Mouse (Mus musculus) CD4-positive helper T cell, adult 2 months (primary cell): ENCODE measurements around the gene Leng8.
A peak's percentile ranks its signal among the peaks of the same experiment; 100 is the strongest.

Experiments used
- DNase-seq: peaks from one replicate; pipeline ENCODE4 v3.0.0-alpha.2; 2012; ENCODE audit warnings: low read depth, missing footprints, low spot score

Gene Leng8

DNA sequence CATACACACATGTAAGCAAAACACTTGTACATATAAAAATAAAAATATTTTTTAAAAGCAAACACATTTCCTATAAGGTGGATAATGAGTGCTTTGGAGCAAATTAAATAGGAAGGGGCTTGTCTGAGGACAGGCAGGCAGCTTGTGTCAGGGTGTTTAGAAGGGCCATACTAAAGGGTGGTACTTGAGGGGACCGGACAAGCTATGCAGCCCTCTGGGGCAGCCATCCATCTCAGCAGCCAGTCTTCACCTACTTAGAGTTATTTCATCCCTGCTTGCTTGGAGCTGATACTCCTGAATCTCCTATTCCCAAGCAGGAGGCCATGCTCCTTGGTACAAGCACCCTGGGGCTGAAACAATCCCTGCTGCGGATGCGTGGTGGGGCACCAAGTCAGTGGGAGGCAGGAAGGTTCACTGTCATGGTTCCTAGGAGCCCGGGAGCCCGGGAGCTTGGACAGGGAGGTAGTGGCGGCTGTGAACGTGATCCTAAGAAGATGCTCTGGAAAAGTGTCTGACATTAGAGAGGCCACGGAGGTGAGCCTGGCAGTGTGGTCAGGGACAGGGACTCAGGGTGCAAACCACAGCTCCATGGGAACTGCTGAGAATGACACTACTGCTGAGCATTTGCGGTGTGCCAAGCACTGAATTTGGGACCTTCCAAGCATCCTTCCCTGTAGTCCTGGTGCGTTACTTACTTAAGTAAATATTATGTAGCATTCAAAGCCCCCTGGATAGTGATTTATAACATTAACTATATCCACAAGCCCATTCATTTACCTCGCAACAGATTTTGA lies 9.7 kb upstream of the Leng8 start:
- no peak for DNase-seq

DNA sequence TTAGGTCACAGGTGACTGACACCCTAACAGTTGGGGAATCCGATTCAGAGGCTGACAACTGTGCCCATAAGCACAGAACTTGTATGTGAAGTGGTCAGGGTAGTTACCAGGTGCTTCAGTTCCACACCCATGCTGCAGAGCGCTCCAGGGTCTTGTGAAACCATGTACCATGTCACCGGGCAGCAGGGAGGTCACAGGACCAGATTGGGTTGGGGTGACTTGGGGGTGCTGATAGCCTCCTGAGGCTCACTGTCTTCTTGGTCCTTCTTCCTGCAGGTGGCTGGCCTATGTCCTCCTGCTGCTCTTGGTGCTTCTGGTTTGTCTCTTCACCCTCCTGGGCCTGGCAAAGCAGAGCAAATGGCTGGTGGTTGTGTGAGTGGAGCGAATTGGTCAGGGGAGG lies 8.9 kb upstream of the Leng8 start:
- DNase-seq, result no peak

DNA sequence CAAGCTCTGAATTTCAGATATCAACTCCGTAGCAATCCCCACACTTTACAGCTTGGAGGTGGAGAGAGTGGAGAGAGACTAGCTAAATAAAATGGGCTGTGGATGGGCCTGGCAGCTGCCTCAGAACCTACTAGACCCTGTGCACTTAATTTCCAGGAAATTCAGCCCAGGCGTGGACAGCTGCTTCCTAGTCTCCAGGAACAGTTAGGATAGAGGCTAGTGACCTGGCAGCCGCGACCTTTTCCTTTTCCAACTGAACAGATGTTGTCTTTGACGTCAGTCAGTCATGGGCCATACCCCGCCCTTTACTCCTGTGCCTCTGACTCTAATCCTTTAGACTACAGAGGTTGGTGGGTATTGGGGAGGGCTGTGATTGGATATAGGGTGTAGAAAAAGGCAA lies 8.0 kb upstream of the Leng8 start:
- DNase-seq, result no peak

DNA sequence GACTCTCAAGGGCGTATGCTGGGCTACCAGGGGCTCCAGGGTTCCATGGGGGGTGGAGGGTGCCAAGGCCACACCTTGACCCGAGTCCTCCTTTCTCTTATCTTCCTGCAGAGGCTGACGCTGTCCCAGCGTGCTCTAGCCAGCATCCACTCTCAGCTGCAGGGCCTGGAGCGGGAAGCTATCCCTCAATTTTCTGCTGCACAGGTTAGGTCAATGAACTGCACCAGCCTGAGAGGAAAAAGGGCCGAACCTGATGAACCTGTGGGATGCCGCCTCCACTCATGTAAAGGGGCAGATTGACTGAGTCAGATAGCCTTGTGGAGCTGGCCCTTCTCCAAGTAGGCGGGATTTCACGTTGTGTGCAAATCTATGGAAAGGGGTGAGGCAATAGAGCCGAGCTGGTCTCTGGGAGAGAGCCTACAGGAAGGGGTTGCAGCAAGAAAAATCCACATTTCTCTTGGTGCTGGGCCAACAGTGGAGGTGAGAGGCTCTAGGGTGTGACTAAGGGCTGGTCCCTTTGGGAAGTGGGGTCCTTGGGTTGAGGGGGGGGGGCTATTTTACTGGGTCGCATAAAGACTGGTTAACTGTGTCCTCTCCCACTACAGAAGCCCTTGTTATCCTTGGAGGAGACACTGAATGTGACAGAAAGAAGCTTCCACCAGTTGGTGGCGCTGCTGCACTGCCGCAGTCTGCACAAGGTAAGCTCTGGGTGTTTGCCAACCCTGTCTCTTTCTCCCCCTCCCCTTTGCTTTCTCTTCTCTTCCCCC lies 6.0 kb upstream of the Leng8 start:
- DNase-seq, result peak; percentile 85

DNA sequence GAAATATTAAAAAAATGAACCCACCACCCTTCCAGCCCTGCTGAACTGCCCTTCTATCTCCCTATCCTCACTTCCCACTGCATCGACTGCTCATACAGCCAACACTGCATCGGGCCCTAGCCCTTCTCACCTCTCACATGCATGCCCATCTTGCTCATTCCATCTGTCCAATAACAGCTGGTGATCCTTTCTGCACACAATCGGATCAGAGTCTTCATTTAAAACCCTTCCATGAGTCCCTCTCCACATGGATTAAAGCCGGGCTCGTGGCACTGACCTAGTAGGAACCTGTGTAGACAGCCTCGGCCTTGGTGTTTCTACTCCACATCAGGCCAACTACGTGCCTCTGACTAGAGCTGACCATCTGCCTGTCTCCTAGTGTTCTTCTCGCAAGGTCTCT lies 4.9 kb upstream of the Leng8 start:
- DNase-seq, result no peak

DNA sequence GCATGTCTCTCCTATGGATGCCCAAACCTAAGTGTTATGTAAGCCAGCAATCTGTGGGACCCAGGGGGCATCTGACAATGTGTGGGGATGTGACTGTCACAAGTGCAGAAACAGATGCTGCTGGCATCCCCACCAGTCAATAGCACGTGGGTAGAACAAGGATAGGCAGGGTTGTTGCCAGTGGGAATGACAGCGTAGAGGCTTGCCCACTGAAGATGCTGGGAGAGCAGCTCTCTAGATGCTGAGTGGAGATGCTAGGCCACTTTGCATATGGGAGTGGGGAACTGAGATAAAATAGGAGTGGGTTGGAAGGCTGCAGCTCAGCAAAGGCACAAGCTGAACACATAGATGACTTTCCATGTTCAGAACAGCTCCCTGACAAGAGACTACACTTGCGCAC lies 4.3 kb upstream of the Leng8 start:
- no peak for DNase-seq

DNA sequence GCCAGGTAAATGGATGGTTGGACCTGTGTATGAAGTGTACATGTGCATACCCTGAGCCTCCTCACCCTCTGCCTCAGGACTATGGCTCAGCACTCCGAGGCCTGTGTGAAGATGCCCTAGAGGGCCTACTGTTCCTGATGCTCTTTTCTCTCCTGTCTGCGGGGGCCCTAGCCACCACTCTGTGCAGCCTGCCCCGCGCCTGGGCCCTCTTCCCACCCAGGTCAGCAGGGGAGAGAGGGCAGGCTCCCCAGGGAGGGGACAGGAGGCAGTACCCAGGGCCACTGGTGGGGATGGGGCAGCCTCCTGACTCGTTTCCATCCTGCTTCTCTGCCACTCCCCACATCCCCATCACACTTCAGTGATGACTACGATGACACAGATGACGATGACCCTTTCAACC lies 3.8 kb upstream of the Leng8 start:
- no peak for DNase-seq

DNA sequence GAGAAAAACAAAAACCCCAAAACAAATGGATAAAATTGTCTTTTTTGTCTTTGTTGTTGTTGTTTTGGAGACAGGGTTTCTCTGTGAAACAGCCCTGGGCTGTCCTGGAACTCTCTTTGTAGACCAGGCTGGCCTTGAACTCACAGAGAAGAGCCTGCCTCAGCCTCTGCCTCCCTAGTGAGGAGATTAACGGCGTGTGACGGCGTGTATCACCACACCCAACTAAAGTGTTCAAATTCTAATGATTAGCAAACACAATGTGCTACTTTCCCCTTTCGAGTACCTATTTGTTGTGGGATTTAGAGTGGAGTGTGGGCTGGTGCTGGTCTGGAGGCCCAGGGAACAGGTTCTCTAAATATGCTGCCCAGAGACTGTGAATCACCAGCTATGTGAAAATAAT lies 1.9 kb upstream of the Leng8 start:
- DNase-seq, result no peak

DNA sequence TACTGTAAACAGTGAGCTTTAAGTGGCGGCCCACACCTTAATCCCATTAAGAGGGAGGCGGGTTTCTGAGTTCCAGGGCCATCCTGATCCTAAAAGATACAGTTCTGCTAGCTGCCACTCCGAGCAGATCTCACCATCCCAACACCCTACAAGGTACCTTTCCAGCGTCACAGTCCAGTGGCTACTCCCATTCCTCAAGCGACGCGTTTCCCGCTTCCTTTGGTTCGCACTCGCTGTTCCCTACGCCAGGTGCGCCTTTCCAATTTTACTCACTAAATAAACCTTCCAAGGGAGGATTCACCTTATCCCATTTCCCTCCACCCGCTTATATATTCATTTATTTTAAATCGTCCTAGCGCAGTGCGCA lies 452 bp upstream of the Leng8 start:
- no peak for DNase-seq

DNA sequence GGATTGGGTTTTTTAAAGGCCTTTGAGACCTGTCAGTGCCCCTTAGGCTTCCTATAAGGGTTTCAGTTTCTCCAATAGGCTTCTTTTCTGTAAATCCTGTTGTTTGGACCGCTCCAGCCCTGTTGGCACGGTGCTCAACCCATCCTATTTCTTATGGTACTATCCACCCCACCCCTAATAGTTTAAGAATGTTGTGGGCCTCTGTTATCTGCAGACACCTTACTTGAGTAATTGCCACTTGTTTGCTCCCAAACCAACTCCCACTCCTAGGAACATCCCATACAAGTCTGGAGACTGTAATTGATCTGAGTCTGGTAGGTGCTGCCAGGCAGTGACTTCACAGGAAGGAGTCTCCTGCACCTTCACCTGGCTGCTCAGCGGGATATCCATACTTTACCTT lies 907 bp downstream of the Leng8 start:
- no peak for DNase-seq

DNA sequence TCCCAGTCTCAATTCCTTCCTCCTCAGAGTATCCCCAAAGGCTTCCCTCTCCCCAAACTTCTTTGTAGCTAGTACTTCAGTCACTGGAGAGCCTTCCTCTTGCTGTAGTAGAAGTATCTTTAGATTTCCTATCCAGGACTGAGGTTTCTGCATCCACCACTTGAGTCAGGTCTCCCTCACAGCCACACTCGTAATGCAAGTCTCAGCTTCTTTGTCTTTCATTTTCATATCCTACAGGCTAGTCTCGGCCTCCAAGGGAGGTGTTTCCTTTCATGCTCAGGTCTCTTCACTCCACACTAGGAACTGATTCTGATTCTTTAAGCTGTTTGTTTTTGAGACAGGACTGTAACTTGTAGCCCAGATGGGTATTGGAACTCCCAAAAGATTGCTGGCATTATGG lies 1.3 kb downstream of the Leng8 start:
- DNase-seq, result no peak

DNA sequence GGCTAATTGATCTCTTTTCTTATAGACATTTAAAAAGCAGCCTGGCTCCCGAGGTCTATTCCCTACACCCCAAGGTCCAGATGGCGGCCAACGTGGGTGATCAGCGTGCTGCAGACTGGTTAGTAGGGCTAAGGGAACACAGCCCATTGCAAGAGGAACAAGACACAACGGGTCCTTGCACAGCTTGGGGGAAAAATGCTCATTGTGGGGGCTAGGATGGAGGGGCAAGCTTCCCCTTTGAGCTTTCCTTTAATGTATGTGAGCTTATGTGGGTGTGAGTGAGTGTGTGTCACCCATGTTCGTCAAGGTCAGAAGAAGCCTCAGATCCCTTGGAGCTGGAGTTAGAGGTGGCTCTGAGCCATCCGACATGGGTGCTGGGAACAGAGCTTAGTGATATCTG lies 1.8 kb downstream of the Leng8 start:
- no peak for DNase-seq

DNA sequence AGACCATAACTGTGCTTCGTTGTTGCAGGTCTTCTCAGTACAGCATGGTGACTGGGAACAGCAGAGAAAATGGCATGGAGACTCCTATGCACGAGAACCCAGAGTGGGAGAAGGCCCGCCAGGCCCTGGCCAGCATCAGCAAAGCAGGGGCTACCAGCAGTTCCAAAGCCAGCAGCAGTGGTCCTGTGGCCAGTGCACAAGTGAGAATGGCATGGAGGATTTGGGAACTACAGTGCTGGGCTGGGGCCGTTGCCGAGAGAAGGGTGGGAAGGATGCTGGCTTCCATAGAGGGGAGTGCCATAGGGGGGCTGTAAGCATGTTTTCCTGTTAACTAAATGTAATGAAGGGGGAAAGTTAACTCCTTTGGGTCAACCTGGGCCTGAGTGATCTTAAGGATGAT lies 2.6 kb downstream of the Leng8 start:
- DNase-seq, result no peak

DNA sequence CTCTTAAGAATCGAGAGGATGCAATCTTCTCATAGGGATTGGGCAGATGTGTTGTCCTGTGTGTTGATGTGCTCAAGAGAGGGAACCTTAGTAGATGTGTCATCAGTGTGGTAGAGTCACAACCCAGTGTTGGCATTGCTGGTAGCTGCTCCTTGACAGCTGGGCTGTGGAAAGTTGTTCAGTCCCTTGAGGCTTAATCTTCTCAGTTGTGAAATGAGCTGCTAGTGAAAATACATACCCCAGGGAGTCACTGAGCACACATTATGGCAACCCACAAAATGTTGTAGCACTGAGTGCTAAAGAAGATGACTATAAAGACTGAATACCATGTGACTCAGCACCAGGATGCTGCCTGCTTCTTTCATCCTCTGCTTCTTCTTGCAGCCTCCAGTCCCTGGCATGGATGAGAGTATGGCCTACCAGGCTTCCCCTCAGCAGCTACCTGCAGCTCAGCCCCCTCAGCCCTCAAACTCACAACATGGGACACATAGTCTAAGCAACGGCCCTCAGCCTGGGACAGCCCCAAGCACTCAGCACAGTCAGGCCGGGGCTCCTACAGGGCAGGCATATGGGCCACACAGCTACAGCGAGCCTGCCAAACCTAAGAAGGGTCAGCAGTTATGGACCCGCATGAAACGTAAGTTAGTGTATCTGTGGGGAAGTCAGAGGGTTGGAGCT lies 4.9 kb downstream of the Leng8 start:
- no peak for DNase-seq

DNA sequence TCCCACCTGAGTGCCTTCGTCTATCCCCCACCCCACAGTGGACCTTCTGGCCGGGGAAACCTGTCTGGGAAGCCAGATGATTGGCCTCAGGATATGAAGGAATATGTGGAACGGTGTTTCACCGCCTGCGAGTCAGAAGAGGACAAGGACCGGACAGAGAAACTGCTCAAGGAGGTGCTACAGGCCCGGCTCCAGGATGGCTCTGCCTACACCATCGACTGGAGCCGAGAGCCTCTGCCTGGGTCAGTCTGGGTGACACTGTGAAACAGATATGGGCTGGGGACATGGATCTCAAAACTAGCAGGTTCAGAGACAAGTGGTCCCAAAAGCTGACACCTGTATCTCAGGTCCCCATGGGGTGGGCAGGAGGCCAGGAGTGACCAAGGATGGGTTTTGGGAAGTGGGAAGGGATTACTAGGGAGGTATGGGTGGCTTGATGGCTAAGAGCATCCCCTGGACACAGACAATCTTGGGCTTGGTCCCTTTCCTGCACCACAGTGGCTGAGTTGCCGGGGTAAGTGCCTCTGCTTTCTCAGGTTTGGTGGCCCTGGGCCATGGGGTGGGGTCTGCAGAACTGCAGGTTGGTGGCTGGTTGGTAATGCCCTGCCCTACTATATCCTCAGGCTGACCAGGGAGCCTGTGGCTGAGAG lies 6.1 kb downstream of the Leng8 start:
- no peak for DNase-seq

DNA sequence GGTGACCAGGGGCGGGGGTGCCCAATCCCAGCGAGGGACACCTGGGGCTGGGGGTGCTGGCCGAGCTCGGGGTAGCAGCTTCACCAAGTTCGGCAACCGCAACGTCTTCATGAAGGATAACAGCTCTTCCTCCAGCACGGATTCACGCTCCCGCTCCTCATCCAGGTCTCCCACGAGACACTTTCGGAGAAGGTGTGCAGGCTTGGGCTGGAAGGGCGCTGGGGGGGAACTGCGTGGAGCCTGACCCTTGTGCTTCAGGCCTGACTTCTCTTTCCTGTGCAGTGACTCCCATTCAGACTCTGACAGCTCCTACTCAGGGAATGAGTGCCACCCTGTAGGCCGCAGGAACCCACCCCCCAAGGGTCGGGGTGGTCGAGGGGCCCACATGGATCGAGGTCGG lies 6.7 kb downstream of the Leng8 start:
- no peak for DNase-seq

DNA sequence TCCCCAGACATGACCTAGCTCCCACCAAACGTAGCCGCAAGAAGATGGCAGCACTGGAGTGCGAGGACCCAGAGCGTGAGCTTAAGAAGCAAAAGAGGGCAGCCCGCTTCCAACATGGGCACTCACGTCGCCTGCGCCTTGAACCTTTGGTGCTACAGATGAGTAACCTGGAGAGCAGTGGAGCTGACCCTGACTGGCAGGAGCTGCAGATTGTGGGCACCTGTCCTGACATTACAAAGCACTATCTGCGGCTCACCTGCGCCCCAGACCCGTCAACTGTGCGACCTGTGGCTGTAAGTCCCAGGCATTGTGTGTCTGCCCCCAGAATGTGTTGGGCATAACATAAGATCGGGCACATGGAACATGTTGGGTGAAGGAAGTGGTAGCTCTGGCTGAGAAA lies 7.2 kb downstream of the Leng8 start:
- no peak for DNase-seq

DNA sequence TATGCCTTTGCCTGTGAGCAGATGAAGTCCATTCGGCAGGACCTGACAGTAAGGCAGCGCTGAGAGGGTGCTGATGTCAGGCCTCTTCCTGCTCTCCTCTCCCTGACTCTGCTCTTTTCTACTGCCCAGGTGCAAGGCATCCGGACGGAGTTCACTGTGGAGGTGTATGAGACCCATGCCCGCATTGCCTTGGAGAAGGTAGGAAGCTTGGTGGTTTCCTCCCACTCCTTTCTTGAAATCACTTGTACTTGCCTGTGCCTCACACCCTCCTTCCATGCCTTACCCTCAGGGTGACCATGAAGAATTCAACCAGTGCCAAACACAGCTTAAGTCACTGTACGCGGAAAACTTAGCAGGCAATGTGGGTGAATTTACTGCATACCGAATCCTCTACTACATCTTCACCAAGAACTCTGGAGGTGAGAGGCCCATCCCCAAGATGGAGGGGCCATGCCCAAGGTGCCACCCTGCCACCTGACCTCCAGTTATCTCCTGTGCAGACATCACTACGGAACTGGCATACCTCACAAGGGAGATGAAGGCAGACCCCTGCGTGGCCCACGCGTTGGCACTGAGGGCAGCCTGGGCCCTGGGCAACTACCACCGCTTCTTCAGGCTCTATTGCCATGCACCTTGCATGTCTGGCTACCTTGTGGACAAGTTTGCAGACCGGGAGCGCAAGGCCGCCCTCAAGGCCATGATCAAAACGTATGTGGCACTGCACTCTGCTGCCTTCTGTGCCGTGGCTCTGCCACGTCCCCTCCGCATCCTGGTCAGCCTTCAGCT lies 8.1 kb downstream of the Leng8 start:
- DNase-seq, result no peak

DNA sequence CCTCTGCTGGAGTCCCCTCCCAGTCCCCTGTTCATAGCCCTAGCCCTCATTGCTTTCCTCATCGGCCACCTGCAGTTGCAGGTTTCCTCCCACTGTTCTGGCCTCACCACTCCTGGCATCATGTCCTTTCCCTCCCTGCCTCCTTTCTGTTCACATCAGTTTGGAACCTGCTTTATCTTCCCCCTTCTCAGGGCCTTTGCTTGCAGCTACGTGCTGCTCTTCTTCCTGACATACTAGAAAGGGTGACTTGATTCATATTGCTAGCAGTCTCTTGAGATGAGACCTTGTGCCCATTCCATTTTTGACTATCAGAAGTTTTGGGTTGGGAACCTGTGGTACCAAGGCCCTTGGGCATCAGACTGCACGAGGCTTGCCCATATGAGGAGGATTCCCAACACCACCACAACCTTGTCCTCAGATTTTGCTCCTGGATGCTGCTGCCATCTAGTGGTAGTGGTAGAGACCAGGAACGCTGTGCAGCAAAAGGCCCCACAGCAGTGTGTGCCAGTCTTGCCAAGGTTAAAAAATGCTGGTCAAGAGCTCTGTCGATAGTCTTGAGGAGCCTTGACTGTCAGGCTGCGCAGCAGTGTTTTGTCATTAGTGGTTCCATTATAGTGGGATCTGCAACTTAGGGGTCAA lies 8.8 kb downstream of the Leng8 start:
- DNase-seq, result peak; percentile 53

DNA sequence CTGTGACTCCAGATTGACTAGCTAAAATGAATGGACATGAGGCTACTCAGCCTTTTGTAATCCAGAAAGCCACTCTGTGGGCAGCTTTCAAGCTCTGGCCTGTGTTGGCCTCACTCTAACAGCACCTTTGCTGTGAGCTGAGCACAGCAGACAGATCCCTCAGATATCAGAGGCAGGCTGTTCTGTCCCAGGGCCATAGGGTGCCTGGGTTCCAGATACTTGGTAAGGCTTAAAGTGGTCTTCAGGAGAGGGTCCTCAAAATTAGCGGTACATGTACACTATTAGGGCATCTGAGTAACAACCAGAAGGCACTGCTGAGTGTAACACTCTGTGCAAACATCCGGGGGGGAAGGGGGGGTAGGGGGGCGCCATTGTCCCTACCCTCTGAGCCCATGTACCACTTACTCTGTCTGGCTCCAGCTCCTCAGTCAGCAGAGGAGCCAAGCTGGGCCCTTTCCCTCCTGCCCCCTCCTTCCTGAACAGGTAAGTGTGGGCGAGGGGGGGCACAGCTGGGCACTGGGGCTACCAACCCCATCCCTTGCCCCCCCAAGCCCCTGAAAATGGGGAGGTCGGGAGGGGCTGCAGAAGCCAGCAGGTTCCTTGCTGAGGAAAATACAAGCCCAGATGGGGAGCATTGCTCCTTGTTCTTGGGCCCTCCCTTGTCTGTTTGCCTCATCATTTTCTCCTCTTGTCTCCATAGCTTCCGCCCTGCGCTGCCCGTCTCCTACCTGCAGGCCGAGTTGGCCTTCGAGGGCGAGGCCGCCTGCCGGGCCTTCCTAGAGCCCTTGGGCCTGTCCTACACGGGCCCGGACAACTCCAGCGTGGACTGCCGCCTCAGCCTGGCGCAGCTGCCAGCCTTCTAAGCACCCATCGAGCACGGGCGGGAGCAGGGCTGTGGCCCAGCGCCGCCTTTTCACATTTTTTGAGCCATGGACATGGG lies 9.7 kb downstream of the Leng8 start:
- no peak for DNase-seq
